Mouse (Mus musculus) CD8-positive naive resting alpha-beta T cell, adult 2 months (primary cell): ENCODE measurements around the gene Fcrl5.

Experiments used
- DNase-seq, 2 experiments: peaks; one replicate each; pipeline ENCODE4 v3.0.0; 2022; ENCODE audit warnings: low read depth in 2 of 2, low spot score in 2 of 2

Fcrl5 gene

DNA sequence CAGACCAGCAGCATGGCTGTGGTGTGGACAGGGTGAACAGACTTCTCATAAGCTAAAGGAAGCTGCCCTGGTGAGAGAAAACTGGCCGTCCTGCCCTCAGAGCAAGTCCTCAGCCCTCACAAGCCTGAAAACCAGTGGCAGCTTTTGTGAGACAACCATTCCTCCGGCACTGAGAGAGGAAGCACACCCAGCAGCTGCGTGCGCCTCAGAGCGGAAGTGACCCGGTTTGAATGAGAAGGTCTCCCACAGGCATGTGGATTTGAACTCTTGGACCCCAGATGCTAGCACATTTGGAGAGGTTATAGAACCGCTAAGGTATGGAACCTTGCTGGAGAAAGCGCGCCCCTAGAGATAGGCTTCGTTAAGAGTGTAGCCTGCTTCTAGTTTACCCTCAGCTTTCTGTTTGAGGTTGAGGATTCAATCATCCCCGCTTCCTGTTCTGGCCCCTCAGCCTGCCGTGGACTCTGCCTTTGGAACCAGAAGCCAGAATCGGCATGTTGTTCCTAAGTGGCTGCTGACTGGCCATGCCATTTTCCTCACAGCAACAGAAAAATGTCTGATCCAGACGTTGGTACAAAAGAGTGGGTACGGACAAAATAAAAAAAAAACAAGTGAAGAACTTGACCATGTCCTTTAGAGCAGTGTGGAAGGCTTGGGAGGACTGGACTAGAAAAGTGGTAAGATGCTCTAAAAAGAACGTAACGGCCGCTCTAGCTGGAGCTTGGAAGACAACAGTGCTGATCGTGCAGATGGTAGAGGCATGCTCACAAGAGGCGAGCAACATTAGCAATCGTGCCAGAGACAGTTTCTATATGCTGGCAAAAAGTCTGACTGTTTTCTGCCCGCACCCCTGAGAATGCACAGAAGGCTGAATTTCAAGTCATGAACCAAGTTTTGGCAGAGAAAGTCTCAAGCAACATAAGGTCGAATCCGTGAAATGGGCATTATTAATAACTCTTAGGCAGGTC lies 64.8 kb downstream of the Fcrl5 start:
- DNase-seq: no peak

- DNase-seq: no peak
These were observed 65.6 kb downstream of the Fcrl5 start for GRCm38 (mm10) chr3:87501151-87501550.

DNA sequence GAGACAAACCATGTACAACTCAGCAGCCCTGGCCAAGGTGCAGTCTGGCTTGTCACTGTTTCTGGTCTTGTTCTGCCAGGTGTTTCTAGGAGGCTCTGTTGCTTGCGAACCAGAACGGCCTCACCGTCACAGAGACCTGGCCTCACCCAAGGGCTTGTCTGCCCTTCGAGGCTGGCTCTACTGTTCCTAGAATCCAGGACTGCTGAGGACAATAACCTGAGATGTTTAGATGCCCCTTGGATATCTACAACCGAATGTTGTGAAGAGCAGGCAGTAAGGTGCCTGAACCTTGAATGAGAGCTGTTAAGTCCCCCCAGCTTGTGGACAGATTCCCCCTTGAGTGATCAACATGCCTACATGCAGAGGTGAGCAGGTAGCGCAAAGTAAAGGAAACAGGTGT lies 67.2 kb downstream of the Fcrl5 start:
- no peak for DNase-seq

- no peak for DNase-seq
These were observed 68.8 kb downstream of the Fcrl5 start for GRCm38 (mm10) chr3:87504330-87504729.

DNA sequence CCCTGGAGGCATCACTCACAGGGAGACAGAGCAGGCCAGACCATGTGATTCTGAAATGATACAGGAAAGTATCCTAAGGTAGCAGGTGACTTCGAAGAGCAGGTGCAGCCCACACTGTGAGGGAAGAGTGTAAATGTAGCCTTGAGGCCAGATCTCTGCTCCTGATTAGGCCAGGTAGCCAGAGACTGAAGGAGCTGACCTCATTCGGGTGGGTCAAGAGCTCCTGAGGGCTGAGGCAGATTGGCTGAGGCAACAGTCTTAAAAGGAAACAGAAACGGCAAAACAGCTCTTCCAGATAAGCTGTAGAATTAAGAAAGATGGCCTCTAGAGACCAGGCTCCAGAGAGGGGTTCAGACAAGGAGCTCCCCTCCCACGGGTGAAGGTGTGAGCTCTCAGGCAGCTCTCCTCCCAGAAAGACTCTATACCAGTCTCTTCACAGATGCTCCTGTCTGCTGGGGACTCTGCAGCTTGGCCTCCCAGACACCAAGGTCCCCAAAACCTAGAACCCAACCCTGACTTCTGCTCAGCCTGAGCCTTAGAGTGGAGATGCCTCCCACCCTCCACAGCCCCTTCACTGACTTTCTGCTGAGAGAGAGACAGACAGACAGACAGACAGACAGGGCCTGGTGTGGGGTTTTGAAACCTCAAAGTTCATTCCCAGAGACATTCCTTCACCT lies 69.3 kb downstream of the Fcrl5 start:
- no peak for DNase-seq

DNA sequence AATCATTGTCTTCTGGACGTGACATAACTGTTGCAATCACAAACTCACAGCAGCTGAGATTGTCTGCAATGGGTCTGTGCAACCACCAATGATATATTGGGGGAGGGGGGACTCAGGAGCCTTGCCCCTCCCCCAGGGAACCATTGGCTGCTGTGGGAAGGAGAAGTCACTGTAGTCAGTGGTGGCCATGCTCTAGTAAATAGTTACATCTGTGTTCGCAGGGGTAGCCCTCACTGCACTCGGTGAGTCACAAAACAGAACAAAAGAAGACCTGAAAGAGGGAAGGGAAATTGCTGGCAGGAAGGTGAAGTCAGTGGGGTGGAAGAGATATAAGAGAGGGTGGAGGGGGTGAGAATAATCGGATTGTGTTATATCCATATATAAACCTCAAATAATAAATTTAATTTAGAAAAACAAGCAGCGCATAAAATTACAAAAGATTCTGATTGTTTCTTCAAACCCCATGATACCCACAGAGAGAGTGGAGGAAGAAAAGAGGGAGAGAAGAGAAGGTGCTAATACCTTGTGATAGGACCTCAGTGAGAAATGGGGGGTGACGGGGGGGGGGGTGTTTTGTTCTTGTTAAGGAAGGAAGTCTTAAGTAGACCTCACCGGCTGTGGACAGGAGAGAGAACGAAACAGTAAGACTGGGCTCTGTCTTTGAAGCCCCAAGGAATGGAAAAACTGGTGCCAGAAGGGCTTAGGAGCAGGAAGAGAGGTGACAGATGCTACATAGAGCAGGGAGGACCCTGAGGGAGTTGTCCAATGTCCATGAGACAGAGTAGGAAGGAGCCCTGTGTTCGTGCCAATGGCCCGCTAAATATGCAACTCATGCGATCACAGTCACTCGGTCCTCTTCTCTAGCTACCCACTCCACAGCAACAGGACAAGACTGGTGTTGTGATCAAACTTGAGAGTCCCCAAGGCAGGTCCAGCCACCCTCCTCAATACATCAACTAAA lies 71.2 kb downstream of the Fcrl5 start:
- DNase-seq: no peak

- DNase-seq: peak; percentile 82 to 87
These were observed 72.8 kb downstream of the Fcrl5 start for GRCm38 (mm10) chr3:87508205-87508901.

DNA sequence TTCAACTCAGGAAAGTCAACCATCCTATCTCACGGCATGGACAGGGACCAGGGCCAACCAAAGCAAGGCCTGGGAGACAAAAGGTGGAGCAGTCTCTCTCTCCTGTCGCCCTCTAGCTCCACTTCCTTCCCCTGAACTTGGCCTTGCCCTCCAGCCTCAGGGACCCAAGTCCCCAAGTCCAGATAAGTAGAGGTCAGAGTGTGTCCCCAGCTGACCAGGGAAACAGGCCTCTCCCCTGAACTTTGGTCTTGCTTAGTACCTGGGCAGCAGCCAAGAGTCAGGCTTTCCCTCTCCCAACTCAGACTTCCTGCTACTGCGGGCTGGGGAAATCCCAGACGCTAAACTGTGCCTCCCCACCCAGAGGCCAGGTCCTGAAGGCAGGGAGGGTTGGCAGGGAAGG lies 73.5 kb downstream of the Fcrl5 start:
- no peak for DNase-seq

GRCm38 (mm10) chr3:87510832-87511231 lies 75.3 kb downstream of the Fcrl5 start:
- no peak for DNase-seq

DNA sequence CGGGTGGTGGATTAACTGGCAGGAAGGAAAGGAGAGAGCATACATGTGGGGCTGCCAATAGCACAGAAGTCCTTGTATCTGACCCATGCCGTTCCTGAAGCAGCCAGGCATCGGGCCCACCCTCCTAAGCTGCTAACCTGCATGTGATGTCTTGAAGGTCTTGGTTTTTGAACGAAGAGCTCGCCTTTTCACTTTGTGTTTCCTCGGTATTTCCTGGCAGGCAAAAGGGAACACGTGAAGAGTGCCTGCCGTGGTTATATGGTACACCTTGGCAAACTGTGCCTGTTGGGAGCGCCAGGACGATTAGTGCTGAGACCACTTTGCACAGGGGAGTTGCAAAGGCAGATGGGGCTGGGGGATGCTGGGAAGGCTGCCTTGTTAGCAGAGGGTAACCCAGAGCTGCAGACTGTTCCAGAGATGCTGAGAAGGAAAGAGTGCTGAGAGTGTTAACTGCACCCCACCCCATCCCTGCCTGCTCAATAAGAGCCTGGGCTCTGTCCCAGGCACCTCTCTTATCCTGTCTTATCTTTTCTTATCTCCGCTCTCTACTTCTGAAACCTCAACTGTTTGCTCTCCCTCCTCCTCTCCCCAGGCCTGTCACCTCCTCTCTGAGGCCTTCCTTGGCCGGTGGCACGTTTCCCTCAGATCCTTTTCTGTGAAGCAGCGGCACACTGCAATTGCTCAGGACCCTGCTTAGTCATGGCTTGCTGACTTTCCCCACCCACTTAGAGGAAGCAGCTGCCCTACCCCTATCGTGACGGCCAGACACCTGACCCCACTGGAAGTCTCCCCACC lies 76.6 kb downstream of the Fcrl5 start:
- DNase-seq: no peak

GRCm38 (mm10) chr3:87515567-87516081 lies 80.1 kb downstream of the Fcrl5 start:
- peak in 1 of 2 experiments; percentile 36 for DNase-seq

GRCm38 (mm10) chr3:87518425-87518824 lies 82.9 kb downstream of the Fcrl5 start:
- no peak for DNase-seq

DNA sequence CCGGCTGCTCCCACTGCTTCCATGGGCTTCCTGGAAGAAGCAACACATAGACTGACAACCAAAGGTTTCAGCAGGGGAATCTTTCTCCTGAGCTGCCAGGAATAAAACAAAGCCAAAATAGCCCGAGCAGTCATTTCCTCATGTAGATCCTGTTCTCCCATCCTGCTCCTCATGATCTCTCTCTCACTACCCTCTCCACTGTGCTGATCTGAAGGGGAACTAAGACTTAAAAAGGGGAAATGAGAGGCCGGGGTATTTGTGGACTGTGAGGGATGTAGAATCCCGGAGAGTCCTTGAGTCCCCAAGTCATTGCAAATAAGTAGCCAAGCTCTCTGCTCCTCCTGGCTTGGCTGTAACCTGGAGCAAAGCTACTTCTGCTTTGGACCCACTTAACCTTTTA lies 85.6 kb downstream of the Fcrl5 start:
- no peak for DNase-seq

DNA sequence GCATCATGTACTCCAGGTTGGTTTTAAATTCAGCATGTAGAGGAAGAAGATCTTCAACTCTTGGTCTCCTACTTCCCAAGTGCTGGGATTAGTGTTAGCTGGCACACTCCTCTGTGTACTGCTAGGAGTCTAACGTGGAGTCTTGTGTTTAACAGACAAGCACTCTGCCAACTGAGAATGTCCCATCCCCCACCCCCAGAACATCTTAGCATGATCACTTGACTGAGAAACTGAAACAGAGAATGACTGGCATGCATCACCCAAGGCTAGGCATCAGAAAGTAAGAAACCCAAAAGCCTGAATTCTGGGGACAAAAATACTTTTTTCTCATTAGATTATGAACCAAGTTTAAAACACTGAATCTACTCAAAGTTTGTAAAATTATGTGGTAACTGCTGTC lies 86.3 kb downstream of the Fcrl5 start:
- DNase-seq: no peak

DNA sequence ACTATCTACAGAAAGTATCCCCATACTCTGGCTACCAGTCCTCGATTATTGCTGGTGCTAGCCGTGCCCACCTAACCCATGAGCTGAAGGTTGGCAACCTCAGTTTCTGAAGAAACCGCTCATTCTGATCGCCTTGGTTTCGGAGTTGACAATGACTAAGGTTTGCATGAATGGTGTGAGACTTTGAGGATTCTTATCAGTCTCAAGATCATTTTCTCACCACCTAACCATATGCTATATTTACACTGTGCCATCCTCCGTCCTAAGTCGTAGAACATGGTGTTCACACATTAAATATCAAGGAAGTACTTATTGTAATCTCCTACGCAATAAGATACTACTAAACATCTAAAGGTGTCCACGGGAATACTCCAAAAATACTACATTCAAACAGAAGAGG lies 88.1 kb downstream of the Fcrl5 start:
- DNase-seq: no peak

GRCm38 (mm10) chr3:87525043-87525836 lies 89.7 kb downstream of the Fcrl5 start, which contains the start of gene Etv3:
TSS of gene Etv3 (plus strand) at chr3:87525407.
- DNase-seq: peak; percentile 81 to 86

DNA sequence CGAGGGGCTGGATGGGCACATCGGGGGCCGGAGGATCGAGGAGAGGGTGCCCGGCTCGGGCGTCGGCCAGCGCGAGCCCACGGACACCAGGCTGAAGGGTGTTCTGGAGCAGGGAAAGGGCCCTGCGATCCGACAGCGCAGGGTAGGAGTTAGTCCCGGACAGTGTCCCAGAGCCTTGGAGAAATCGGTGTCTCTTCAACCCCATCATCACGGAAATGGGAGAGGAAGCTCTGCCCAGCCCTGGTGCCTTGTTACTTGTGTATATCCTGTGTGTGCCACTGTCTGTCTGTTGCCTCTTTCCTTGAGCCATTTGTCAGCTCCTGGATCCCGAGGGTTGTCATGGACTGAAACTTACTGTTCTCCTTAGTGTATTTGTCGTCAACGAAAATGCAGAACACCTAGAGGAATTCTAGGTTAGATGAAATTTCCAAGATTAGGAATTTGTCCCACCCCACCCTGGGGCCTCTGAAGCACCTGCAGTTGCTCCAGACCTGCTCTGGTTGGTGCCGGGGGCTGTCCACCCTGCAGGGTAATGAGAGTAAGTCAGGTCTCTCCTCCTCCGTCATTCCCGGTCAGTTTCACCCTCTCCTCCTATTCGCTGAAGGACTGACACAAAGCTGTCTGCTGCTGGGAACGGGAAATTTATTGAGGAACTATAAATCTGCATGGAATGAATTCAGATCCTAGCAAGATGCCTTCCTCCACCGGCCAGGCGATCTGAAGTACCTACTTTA lies 90.4 kb downstream of the Fcrl5 start:
- DNase-seq: no peak

DNA sequence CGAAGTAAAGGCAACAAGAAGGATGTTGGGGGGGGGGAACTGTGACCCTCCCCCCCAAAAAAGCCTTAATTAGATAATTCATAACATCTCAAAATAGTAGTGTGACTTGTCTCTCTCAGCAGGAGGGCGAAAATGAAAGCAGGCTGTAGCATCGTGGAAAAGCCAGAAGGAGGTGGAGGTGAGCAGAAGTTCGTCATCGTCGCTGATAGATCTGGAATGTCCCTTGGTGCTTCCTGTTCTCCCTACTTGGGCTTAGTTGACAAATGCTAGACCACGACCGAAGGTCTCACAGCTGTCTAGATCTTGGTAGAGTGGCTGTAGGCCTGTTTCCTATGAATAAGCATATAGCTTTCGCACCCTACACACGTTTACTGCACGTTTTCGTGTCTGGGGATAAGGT lies 91.6 kb downstream of the Fcrl5 start:
- peak in 1 of 2 experiments; percentile 35 for DNase-seq
